Mouse (Mus musculus): ENCODE measurements at regions not wholly inside any gene's neighbourhood (a gene's known extent, or its start where the extent isn't known, plus 50 kb on each side); places are given as distances from the start of the nearest gene placed in this dataset.

DNA sequence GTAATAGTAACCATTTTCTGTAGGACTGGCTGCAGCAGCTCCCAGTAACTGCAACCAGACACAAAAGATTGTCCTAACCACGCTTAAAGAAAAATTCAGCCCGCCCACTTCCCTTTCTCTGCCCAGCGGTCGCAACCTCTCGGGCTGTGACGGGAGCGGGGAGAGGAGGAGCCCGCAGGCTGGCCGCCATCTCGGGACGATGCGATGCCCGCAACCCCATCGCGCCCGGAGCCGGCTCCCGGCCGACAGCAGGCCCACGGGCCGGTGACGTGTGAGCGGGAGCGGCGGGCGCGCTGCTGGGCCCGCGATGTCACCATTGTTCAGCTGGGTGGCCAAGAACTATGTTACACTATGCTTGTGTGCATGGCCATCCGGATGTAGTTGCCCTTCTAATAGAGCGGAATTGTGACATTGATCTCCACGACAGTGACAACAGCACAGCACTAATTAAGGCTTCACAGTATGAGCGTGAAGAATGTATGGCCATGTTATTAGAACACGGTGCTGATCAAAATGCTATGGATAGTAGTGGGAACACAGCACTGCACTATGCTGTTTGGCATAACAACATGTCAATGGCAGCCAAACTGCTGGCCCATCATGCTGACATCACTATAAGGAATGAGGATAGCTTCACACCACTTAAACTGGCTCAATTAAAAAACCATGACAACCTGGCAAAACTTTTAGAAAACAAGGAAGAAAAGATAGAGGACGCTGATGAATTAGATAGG is 59.2 kb upstream of the C2cd4b start:
- DNase-seq: no peak

DNA sequence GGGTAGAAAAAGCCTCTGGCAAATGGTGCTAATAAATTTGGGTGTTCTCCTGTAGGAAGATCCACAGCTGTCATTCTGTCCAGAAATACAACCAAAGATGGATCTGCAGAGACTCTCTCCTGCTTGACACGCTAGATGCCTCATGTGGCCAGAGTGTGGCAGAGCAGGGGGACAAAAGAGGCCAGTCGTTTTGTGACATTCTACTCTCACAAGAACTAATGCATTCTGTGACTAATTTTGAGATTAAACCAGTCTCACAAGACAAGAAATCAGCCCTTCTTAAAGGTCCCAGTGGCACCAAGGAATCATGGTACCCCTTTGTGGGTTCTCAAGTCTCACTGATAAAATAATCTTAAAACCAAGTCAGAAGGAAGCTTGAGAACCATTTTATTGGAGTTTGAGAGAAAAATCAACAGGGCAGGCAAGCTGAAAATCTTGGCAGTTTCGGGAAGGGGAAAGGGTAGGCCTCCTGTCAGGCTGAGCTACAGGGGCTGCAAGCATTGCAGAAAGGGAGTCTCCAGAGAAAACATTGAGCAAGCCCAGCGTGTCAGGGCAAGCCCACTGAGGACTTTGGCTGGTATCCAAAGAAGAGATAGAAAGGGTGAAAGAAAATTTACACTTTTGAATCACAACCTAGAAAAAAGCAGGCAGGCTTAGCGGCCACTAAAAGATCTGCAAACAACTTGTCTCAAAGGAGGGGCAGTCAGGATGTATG is 50.8 kb upstream of the C2cd4b start:
- DNase-seq: no peak
